Mouse (Mus musculus) embryonic facial prominence, embryonic 12.5 days (tissue): ENCODE data around the gene Rnf24. TPM values are rescaled to one million over a fixed set of nuclear protein-coding genes. Genes with fewer than 3 reads are reported as not detected.

Experiments used
- ATAC-seq: fragments of 200-750 bp; cut with Nextera tagmentation; 2 replicates; pipeline ENCODE4 v1.8.0; 2017; ENCODE audit not compliant: insufficient number of reproducible peaks, insufficient read depth, low FRiP score, low TSS enrichment
- H3K27ac ChIP-seq: fragments of 300-500 bp; sonication (generic); 2 replicates; pipeline ENCODE4 v1.5.1; 2016; ENCODE audit warnings: mild to moderate bottlenecking
- H3K27me3 ChIP-seq: fragments of 300-500 bp; sonication (generic); 2 replicates; pipeline ENCODE4 v1.6.1; 2016; ENCODE audit warnings: mild to moderate bottlenecking, moderate library complexity
- H3K36me3 ChIP-seq: fragments of 300-500 bp; sonication (generic); 2 replicates; pipeline ENCODE4 v1.6.1; 2016; ENCODE audit warnings: mild to moderate bottlenecking
- H3K4me1 ChIP-seq: fragments of 300-500 bp; sonication (generic); 2 replicates; pipeline ENCODE4 v1.6.1; 2016
- H3K4me2 ChIP-seq: fragments of 300-500 bp; sonication (generic); replicated peaks from 2 replicates; pipeline ENCODE4 v1.6.1; 2016; ENCODE audit warnings: mild to moderate bottlenecking, moderate library complexity
- H3K4me3 ChIP-seq: fragments of 300-500 bp; sonication (generic); 2 replicates; pipeline ENCODE4 v1.5.1; 2016; ENCODE audit warnings: mild to moderate bottlenecking
- H3K9ac ChIP-seq: fragments of 300-500 bp; sonication (generic); 2 replicates; pipeline ENCODE4 v1.6.1; 2016; ENCODE audit warnings: mild to moderate bottlenecking, moderate library complexity
- H3K9me3 ChIP-seq: fragments of 300-500 bp; sonication (generic); 2 replicates; pipeline ENCODE4 v1.6.1; 2016; ENCODE audit warnings: mild to moderate bottlenecking, moderate library complexity
- WGBS: fragments of 180-500 bp; shearing (Covaris S2); methylation state at CpG from one replicate; pipeline ENCODE4 v1.1.7; 2016; 5-methylcytosine and 5-hydroxymethylcytosine counted together
- microRNA-seq: library from miRNA; unstranded; fragments of <30 nt; microRNA quantifications from one replicate; pipeline ENCODE4, GENCODE M21; 2017
- polyA plus RNA-seq: library from polyadenylated mRNA; unstranded; fragments of >200 nt; fragmentation: Nextera tagmentation; extraction: Ambion mirVana; gene quantifications from 2 replicates; pipeline ENCODE4 v1.2.1, GENCODE M21; 2016

The Rnf24 gene
- polyA plus RNA-seq, 1 experiment from 2014 or later: 11.3 TPM

DNA sequence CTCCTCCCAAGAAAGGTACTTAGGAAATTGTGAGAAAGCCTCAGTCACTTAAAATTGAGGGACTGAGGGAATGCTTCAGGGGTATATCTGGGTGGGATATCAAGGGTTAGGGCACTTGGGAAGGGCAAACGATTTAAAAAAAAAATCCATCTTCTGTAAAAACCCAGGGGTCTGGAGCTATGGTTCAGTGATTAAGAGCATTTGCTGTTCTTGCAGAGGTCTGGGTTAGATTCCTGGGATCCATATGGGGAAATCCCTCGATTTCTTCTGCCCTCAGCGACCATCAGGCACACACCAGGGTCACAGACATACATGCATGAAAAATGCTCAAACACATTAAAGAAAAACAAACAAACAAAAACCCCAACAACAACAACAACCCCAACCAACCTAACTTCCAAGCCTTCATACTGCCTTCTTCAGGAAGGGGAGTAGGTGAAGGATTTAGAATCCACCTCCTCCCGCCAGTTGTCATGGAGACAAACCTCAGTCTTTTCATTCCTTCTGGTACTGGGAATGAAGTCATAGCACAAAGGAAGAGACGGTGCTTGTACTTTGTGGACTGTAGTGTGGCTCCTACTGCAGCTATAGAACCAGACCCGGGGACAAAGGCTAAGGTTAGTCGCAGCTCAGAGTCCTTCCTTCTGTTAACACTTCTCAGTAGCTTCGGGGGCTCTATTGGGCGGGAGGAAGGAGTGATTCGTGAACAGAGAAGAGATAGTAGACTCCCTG lies 91.0 kb downstream of the Rnf24 start:
- Histone ChIP-seq H3K27me3 (no peaks in the 10 kb centered on the region), H3K36me3 (peaks cover 7% of the 10 kb centered on the region; the same call in 1 of the 2 replicates), H3K4me2 (peak overlapping the region; percentile 63), H3K9me3 (no peaks in the 10 kb centered on the region), H3K27ac (peak overlapping the region; percentile 100), H3K4me1 (peaks cover 19% of the 10 kb centered on the region), H3K9ac (peak overlapping the region; percentile 97), H3K4me3 (peak overlapping the region; percentile 87)
- ATAC-seq: peak; percentile 79
- 4% methylated on average over 10 of the region's 10 CpGs for WGBS

DNA sequence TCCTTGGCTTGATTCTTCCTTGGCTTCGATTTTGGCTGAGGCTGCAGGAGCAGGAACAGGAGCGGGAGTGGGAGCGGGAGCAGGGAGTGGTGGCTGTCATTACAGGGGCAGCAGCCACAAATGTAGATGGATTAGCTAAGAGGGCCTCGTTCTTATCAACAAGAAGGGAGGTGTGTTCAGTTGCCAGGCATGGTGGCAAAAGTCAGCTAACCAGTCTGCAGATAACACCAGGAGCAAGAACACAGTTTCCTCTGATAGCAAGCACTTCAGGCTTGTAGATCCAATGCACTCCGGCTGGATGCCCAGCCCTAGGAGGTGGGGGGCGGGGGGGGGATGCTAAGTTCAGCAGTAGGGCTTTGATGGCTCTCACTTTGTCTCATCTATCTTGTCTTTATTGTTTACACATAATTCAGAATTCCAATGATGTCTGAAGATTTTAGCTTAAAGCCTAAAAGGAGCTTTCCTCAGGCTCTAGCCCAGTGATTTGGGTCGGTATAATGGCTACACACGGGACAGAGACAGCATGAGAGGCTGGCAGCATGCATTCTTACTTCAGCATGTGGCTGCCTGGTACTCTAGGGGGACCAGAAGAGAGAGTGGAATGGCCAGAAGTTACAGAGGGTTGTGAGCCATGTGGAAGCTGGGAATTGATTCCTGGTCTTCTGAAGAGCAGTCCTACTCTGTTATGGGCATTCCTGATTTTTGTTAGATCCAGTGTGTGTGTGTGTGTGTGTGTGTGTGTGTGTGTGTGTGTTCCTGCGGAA lies 92.0 kb downstream of the Rnf24 start:
- no peaks in the 10 kb centered on the region for H3K9me3 ChIP-seq
- no peak overlapping the region for H3K9ac ChIP-seq
- 65% methylated on average over 9 of the region's 9 CpGs for WGBS
- peaks cover 19% of the 10 kb centered on the region for H3K4me1 ChIP-seq
- H3K27ac ChIP-seq: 0 out of 2 replicates have a peak overlapping the region, but pooled peaks have one; percentile 100
- no peak for ATAC-seq
- H3K4me3 ChIP-seq: no peak overlapping the region
- no peaks in the 10 kb centered on the region for H3K27me3 ChIP-seq
- H3K4me2 ChIP-seq: no peak overlapping the region
- H3K36me3 ChIP-seq: peaks cover 7% of the 10 kb centered on the region; the same call in 1 of the 2 replicates

DNA sequence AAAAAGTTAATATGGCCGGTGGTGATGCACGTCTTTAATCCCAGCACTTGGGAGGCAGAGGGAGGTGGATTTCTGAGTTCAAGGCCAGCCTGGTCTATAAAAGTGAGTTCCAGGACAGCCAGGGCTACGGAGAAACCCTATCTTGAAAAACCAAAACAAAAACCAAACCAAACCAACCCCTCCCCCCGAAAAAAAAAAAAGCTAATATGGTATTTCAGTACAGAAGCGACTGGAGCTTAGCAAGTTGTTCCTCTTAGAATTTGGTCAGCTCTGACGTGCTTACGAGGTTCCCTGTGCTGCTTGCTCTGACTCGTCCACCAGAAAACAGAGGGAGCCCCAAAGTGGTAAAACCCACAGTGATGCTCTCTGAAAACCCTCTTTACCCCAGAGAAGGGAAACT lies 94.0 kb downstream of the Rnf24 start:
- H3K27ac ChIP-seq: no peak overlapping the region
- H3K9ac ChIP-seq: no peak overlapping the region
- no peaks in the 10 kb centered on the region for H3K27me3 ChIP-seq
- ATAC-seq: no peak
- H3K36me3 ChIP-seq: no peaks in the 10 kb centered on the region
- H3K4me2 ChIP-seq: no peak overlapping the region
- no peak overlapping the region for H3K4me3 ChIP-seq
- 77% methylated on average over 8 of the region's 8 CpGs for WGBS
- peaks cover 4% of the 10 kb centered on the region; the same call in 1 of the 2 replicates for H3K4me1 ChIP-seq
- no peaks in the 10 kb centered on the region for H3K9me3 ChIP-seq

- 52% methylated on average over 3 of the region's 3 CpGs for WGBS
- Histone ChIP-seq H3K9ac (no peak overlapping the region), H3K4me2 (no peak overlapping the region), H3K9me3 (no peaks in the 10 kb centered on the region), H3K4me1 (no peaks in the 10 kb centered on the region; the same call in 1 of the 2 replicates), H3K27ac (no peak overlapping the region), H3K27me3 (no peaks in the 10 kb centered on the region), H3K36me3 (no peaks in the 10 kb centered on the region), H3K4me3 (no peak overlapping the region)
- ATAC-seq: no peak
Measured at GRCm38 (mm10) chr2:131255738-131256137, 97.0 kb downstream of the Rnf24 start.

GRCm38 (mm10) chr2:131254329-131254713 lies 98.4 kb downstream of the Rnf24 start:
- Histone ChIP-seq H3K4me3 (no peak overlapping the region), H3K4me2 (no peak overlapping the region), H3K4me1 (no peaks in the 10 kb centered on the region), H3K27ac (no peak overlapping the region), H3K36me3 (no peaks in the 10 kb centered on the region), H3K9ac (no peak overlapping the region), H3K9me3 (no peaks in the 10 kb centered on the region), H3K27me3 (no peaks in the 10 kb centered on the region)
- ATAC-seq: no peak
- WGBS: 58% methylated on average over 2 of the region's 2 CpGs

GRCm38 (mm10) chr2:131253681-131254328 lies 98.9 kb downstream of the Rnf24 start:
- H3K27me3 ChIP-seq: no peaks in the 10 kb centered on the region
- no peaks in the 10 kb centered on the region for H3K36me3 ChIP-seq
- no peak overlapping the region for H3K9ac ChIP-seq
- H3K4me3 ChIP-seq: no peak overlapping the region
- no peak overlapping the region for H3K4me2 ChIP-seq
- H3K27ac ChIP-seq: 0 out of 2 replicates have a peak overlapping the region, but pooled peaks have one; percentile 8
- no peaks in the 10 kb centered on the region for H3K4me1 ChIP-seq
- WGBS: 27% methylated on average over 7 of the region's 7 CpGs
- 0 out of 2 replicates have a peak, but pooled peaks have one; percentile 29 for ATAC-seq
- no peaks in the 10 kb centered on the region for H3K9me3 ChIP-seq

Small RNA genes within 50 kb of the gene (microRNA-seq; reads per million reads assigned to microRNA genes)
- 98.0 reads per million, percentile 51 among the genes with 10 or more reads in this experiment for gene Mir103-2

Other genes starting within 250 kb of the Rnf24 start
- gene Hspa12b, start 225.6 kb downstream of the Rnf24 start, polyA plus RNA-seq: 15.9 and 17.7 TPM in 2 replicates
- gene Gm11037, start 219.4 kb downstream of the Rnf24 start, polyA plus RNA-seq: not detected in 2 replicates
- 74.1 and 79.5 TPM in 2 replicates for gene 1700037H04Rik, start 192.8 kb downstream of the Rnf24 start, polyA plus RNA-seq
- gene Cenpb, start 172.8 kb downstream of the Rnf24 start, polyA plus RNA-seq: 12.6 and 14.8 TPM in 2 replicates
- 48.8 and 52.3 TPM in 2 replicates for gene Cdc25b, start 165.9 kb downstream of the Rnf24 start, polyA plus RNA-seq
- gene Spef1, start 165.6 kb downstream of the Rnf24 start, polyA plus RNA-seq: 4.9 and 5.2 TPM in 2 replicates
- gene Ap5s1, start 145.8 kb downstream of the Rnf24 start, polyA plus RNA-seq: 29.7 and 31.5 TPM in 2 replicates
- 16.3 and 18.1 TPM in 2 replicates for gene Mavs, start 118.8 kb downstream of the Rnf24 start, polyA plus RNA-seq
- 61.8 and 61.9 TPM in 2 replicates for gene Pank2, start 90.4 kb downstream of the Rnf24 start, polyA plus RNA-seq
- gene Smox, start 138.6 kb upstream of the Rnf24 start, polyA plus RNA-seq: 64.8 and 71.2 TPM in 2 replicates
- gene Adra1d, start 209.4 kb upstream of the Rnf24 start, polyA plus RNA-seq: 0.23 and 0.51 TPM in 2 replicates